Comparison of ENCODE assay signal across 24 mouse cellular contexts in genomic region chr6:13305873-13306272, GRCm38 (mm10).
DNase-seq lines count a peak whose midpoint lies in the region; ATAC-seq lines count a peak whose summit lies in the region.
"Had no signal": no experiment of that assay in that cellular context is flagged by ENCODE, and none has a peak within 500 bp of the region (broad histone marks: within the 10 kb centered on the region; RNA-seq: fewer than 3 reads in every experiment).

No protein-coding gene starts in this region.

- H3K9me3 ChIP-seq in forebrain, embryonic 16.5 days (ENCODE audit: control insufficient read depth, low read length): no peaks in the 10 kb centered on the region
- H3K9me3 ChIP-seq in forebrain, embryonic 10.5 days: no peaks in the 10 kb centered on the region
- H3K9me3 ChIP-seq: embryonic facial prominence, embryonic 12.5 days; G1E; heart, embryonic 15.5 days; kidney, embryonic 15.5 days; limb, embryonic 12.5 days; midbrain, embryonic 12.5 days had no signal

- no peak overlapping the region for H3K4me3 ChIP-seq in forebrain, embryonic 16.5 days (replicated peaks; ENCODE audit: low read length)
- H3K4me3 ChIP-seq in forebrain, embryonic 10.5 days: no peak overlapping the region
- H3K4me3 ChIP-seq: embryonic facial prominence, embryonic 12.5 days; heart, embryonic 15.5 days; kidney, embryonic 15.5 days; limb, embryonic 12.5 days; midbrain, embryonic 12.5 days had no signal

- H3K36me3 ChIP-seq in forebrain, embryonic 16.5 days (ENCODE audit: control insufficient read depth, insufficient read depth): no peaks in the 10 kb centered on the region
- no peaks in the 10 kb centered on the region for H3K36me3 ChIP-seq in forebrain, embryonic 10.5 days (replicated peaks)
- H3K36me3 ChIP-seq: embryonic facial prominence, embryonic 12.5 days; G1E; heart, embryonic 15.5 days; kidney, embryonic 15.5 days; limb, embryonic 12.5 days; midbrain, embryonic 12.5 days had no signal

- no peak for DNase-seq in forebrain, embryonic 10.5 days (ENCODE audit: extremely low spot score, low spot score)
- peak; percentile 16 to 47 for DNase-seq in layer of hippocampus, adult 18-20 months (ENCODE audit: low spot score in 2 of 2)
- no peak for DNase-seq in layer of hippocampus, adult 8-10 months (ENCODE audit: low spot score in 2 of 2)
- DNase-seq in right cerebral cortex, postnatal 10 days (ENCODE audit: low spot score in 2 of 2): peak; percentile 45 to 52
- DNase-seq in right cerebral cortex, postnatal 36 days (ENCODE audit: low spot score in 2 of 2): no peak
- no peak for DNase-seq in embryo, embryonic 10.5 days (ENCODE audit: low spot score)
- DNase-seq: adrenal gland, adult 2 months; B cell, adult 2 months; cerebellum, adult 9-10 months; heart, postnatal 36 days; kidney, adult 11 months; kidney, postnatal 4 days; liver, postnatal 0 days; spleen, adult 18-20 months had no signal

- no peaks in the 10 kb centered on the region for H3K4me1 ChIP-seq in forebrain, embryonic 16.5 days (replicated peaks; ENCODE audit: control insufficient read depth, insufficient read depth, low read length)
- H3K4me1 ChIP-seq in forebrain, embryonic 10.5 days: no peaks in the 10 kb centered on the region
- H3K4me1 ChIP-seq: embryonic facial prominence, embryonic 12.5 days; heart, embryonic 15.5 days; kidney, embryonic 15.5 days; limb, embryonic 12.5 days; midbrain, embryonic 12.5 days had no signal

- no peaks in the 10 kb centered on the region for H3K27me3 ChIP-seq in forebrain, embryonic 16.5 days (replicated peaks; ENCODE audit: control insufficient read depth, insufficient read depth, low read length)
- no peaks in the 10 kb centered on the region for H3K27me3 ChIP-seq in forebrain, embryonic 10.5 days (ENCODE audit: poor library complexity, severe bottlenecking)
- H3K27me3 ChIP-seq: CH12.LX; embryonic facial prominence, embryonic 12.5 days; heart, embryonic 15.5 days; kidney, embryonic 15.5 days; limb, embryonic 12.5 days; midbrain, embryonic 12.5 days had no signal

- H3K4me2 ChIP-seq in forebrain, embryonic 16.5 days (ENCODE audit: low read length): no peak overlapping the region
- H3K4me2 ChIP-seq: embryonic facial prominence, embryonic 12.5 days; heart, embryonic 15.5 days; kidney, embryonic 15.5 days; limb, embryonic 12.5 days; liver, embryonic 11.5 days; midbrain, embryonic 12.5 days had no signal

- no peak overlapping the region for H3K9ac ChIP-seq in forebrain, embryonic 16.5 days (replicated peaks; ENCODE audit: low read depth, low read length)
- H3K9ac ChIP-seq: embryonic facial prominence, embryonic 12.5 days; heart, embryonic 15.5 days; kidney, embryonic 15.5 days; limb, embryonic 12.5 days; liver, postnatal 0 days; midbrain, embryonic 12.5 days had no signal

- ATAC-seq in forebrain, embryonic 16.5 days: peak; percentile 76
- ATAC-seq: liver, postnatal 0 days; lung, postnatal 0 days had no signal

- no peak overlapping the region for H3K27ac ChIP-seq in forebrain, embryonic 16.5 days (ENCODE audit: low read length)
- H3K27ac ChIP-seq in forebrain, embryonic 10.5 days: no peak overlapping the region
- H3K27ac ChIP-seq: embryonic facial prominence, embryonic 12.5 days; heart, embryonic 15.5 days; kidney, embryonic 15.5 days; limb, embryonic 12.5 days; midbrain, embryonic 12.5 days had no signal

- 60% methylated on average over 5 of the region's 5 CpGs for WGBS in forebrain, embryonic 16.5 days
- WGBS in forebrain, embryonic 10.5 days: 91% methylated on average over 5 of the region's 5 CpGs

Comparison
In these comparisons a context has a peak if more than half of its experiments do, and no peak if none do; other contexts are left out.
1. DNase-seq: peak in layer of hippocampus, adult 18-20 months (2 of 2) and right cerebral cortex, postnatal 10 days (2 of 2); none in forebrain, embryonic 10.5 days (single experiment), layer of hippocampus, adult 8-10 months (0 of 2), right cerebral cortex, postnatal 36 days (0 of 2) and embryo, embryonic 10.5 days (single experiment).